Mouse (Mus musculus) kidney, adult 8-10 months (tissue): ENCODE results near the gene Lrrc8d.

ENCODE experiments used
- DNase-seq, 2 experiments: peaks; one replicate each; pipeline ENCODE4 v3.0.0; 2022

The Lrrc8d gene

DNA sequence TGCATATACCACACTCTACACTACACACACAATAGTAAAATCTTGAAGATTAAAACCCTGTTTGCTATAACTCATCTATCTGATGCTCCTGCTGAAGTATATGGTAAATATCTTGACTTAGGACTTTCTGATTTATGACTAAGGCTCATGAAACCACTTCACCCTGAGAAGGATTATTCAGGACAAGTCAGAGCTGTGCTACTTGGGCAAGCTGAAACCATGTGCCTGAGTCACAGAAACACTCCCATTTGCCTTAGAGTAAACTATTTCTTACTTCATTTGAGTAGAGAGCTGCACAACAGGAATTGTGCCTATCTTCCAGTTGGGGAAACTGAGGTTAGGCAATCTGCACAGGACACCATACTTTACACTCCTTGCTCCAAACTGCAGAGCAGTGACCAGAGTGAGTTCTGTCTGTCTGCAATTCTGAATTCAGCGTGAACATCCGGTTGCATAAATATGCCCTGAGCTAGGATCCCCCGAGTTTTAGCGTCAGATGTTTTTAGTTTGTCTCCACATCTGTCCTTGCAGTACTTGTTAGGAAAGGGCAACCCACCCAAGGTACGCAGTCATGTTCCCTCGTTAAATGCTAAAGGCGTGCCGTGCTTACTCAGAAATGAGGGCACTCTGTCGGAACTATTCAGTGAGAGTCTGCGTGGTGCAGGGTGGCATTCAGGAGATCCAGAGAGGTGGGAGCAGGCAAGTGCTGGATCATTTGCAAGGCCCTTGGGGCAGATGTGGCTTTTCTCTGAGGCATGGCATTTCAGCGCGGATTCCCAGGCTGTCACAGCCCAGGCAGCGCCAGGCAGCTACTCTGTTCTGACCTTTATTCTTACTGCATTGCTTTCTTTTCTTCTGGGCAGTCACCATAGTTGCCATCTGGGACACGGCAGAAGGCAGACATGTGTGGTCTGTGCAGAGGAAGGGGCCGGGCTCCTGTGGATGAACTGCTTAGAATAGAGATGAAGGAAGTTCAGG lies 123.0 kb downstream of the Lrrc8d start:
- DNase-seq, result no peak

DNA sequence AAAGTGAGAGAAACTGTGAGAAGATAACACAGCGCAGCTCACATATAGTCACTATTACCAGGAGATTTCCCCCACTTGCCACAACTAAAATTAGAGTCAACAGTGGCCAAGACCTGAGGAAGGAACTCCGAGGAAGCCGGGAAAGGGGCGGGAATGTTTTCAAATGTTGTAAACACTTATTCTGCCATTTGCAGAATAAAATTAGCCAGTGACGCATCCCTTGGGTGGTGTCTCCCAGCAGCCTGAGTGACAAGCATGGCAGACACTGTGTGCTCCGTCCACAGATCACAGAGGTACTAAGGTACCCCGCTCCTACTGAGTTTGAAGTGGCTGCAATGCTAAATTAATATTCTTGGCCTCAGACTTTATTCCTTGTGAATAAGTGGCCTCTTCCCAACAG lies 124.5 kb downstream of the Lrrc8d start:
- no peak for DNase-seq

DNA sequence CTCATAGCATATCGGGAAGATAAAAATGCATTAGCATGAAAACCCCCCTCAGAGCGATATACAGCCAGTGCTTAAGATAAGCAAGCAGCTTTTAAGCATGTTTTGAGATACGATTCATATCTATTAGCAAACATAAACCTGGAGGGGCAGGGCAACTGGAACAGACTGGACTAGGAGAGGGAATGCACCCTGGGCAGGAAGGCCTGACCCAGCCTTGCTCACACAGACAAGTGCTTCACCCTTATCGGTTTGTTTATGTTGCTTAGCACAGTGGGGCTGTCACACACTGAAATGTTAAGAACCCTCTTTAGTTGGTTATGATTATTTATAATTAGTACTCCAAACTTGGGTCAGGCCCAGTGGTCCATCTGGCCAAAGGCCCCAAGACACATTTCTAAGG lies 125.1 kb downstream of the Lrrc8d start:
- DNase-seq, result no peak

DNA sequence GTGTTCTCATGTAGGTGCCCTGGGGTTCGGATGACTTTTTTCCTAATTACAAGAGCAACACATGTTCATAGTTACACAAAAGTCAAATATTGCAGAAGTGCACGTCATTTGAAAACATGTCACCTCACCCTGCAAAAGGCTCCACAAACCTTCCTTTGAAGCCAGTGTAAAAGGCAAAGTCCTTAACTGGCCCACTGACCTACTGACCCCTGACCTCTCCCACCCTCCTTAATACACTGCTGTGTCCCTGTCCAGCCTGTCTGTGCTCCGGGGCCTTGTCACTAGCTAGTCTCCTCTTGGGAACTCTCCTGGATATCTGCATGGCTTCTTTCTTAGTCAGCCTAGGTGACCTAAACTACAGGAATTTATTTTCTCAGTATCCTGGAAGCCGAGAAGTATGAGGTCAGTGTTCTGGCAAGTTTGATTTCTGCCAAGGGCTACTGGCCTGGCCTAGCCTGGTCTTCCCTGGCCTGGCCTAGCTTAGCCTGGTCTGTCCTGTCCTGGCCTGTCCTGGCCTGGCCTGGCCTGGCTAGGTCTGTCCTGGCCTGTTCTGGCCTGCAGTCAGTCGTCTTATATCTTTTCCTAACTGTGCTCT lies 127.2 kb downstream of the Lrrc8d start:
- no peak for DNase-seq

DNA sequence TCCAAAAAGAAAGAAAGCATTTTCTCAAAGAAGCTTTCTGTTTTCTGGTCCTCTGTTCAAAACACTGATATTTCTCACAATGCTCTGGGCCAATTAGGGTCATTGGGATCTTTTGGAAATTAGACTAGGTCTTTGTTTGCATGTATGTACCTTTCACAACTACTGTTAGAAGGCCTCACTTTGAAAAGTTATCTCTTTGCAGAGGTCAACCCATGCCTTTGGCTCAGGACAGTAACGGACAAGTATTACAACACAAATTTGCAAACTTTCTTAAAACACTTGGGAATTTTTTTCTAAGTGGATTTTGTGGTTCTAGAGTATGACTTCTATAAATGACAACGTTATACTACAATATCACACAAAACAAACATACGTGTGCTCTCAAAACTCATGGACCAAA lies 128.3 kb downstream of the Lrrc8d start:
- DNase-seq, result no peak

DNA sequence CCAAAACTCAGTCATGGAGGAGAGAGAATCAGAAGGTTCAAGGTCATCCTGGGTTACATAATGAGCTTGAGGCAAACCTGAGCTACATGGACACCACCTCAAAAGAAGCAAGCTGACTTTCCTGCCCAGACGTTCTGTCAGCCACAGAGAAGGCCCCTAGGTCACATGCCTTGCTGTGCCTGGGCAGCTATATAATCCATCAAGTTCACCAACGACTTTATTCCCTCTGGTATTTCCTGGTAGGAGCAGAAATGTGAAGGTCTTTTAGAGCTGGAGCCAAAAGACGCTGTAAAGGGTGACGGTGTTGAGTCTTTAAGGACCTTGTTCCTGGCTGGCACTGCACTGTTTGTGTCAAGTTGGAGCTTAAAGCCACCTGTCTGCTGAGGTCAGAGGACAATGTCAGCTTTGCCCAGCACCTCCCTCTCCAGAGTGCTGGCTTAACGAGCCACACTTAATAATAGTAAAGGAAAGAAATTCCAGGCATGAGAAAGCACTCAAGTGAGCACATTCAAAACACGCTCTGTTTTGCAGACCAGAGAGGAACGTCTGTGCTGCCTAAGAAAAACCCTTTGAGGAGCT lies 129.3 kb downstream of the Lrrc8d start:
- peak; percentile 33 to 65 for DNase-seq

DNA sequence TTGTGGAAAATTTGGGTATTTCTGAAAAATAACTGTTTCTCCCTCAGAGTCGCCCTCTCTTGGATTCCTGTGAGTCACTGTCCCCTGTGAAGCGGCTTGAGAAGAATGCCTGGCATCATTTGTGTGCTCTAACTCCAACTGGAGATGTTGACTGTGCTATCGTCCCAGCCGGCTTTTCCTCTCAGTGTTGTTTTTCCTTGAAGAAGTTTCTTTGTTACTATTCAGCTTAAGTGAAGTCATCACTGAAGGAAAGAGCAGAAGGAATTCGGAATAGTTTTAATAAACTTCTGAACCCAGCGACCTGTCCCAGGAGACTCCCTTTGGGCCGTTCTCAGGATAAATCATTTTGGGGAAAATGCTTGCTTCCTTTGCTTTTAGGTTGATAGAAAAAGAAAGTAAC lies 132.4 kb downstream of the Lrrc8d start:
- DNase-seq, result peak; percentile 41 to 64

DNA sequence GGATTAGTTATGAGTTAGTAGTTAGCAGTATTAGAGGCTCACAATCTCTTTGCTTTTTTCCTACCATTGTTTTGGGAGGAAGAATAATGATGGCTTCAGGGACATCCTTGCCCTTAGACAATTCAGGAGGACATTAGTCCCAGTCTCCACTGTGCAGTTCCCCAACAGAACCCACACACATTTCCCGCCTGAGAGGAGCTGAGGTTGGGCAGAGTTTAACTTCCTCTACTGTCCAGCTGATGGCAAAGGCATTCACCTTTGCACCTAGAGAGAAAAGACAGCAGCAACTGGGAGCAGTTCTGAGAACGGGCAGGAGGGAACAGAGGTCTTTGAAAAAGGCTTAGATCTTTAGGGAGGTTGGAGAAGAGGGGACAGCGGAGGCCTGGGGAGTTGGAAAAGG lies 134.2 kb downstream of the Lrrc8d start:
- DNase-seq, result no peak

DNA sequence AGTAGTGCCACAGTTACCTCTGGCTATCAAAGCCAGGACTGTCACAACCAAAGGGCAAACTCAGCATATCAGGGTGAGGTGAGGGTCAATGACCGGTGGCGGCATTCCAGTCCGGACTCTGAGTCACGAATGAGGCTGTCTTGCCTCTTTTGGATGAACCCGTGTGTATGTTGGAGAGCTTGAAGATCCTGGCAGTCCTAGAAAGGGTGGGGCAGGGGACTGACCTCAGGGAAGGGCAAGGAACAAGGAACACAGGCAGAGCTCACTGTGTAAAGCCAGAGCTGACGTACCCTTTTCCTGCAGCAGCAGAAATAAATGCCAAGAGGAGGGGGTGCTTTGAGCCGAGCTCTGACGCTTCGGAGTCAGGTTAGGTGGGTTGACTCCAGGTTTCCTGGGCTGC lies 136.2 kb downstream of the Lrrc8d start:
- DNase-seq, result peak; percentile 67 to 70

DNA sequence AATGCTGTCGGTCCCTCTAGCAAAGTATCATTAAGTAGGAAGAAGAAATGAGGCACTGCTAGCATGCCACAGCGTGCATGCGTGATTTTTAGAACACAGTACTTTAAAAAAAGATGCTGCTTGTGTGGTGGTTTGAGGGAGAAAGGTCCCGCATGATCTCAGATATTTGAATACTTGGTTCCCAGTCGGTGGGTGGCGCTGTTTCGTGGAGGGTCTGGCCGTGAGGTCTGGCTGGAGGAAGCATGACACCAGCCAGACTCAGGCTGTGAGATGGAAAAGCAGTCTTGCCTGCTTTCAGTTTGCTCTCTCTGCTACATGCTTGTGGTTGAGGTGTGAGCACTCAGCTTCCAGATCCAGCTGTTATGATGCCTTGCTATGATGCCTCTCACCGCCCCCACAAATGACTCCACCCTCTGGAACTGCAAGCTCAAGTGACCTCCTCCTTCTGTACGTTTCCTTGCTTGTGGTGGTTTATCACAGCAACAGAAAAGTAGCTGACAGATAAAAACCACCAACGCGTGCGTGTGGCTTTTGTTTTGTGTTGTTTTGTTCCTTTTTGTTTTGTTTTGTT lies 140.1 kb downstream of the Lrrc8d start:
- no peak for DNase-seq

DNA sequence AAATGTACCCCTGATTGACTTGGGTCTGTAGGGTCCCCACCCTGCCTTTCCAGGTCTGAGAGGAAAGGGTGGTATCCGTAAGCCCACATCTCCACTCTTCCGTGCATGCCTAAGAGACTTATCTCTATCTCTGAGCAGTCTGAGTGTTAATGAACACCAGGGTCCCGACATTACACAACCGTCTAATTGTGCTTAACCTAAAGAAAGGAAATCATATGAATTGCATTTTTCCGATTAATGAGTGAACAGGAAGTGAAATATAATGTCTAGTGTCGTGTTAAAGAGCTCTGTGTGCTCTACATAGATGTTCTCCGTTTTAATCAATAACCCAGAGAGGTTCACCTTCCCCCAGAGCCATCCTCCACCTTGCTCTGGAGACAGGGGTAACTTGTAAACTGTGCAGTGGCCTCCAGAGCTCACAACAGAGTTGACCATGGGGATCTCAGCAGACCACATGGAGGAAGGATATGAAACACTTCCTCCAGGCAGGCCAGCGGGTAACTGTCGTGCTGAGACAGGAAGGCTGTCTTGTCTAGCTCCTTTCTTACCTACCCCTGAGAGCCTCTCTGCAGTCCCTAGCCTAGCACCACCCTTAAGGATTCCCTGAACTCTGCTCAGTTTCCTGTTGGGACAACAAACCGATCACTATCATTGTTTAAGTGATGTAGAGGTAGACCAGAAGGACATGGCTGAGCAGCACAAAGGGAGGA lies 144.4 kb downstream of the Lrrc8d start:
- DNase-seq, result no peak

DNA sequence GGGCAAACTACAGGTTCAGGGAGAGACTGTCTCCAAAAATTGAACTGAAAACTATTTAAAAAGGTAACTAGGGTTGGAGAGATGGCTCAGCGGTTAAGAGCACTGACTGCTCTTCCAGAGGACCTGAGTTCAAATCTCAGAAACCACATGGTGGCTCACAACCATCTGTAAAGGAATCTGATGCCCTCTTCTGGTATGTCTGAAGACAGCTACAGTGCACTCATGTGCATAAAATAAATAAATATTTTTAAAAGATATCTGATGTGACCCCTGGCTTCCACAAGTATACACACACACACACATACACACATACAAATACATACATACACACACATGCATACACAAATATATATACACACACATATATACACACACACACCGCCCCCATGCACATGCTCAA lies 145.3 kb downstream of the Lrrc8d start:
- DNase-seq, result no peak

DNA sequence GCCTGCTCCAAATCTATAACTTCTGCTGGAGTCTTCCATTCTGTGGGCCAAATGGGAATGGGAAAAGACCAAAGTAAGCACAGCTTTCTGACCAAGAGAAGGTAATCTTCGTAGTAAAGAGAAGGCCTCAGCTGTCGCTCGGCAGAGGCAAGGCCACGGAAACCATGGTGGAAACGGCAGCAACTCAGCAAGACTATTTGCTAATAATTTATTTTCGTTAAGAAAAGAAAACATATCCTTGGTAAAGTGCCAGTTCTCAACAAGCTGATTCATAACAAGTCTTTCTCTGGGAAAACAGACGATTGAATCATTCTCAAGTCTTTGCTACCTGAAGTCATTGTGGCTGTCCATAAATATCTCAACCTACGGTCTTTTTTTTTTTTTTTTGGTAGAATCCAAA lies 148.0 kb downstream of the Lrrc8d start:
- no peak for DNase-seq

DNA sequence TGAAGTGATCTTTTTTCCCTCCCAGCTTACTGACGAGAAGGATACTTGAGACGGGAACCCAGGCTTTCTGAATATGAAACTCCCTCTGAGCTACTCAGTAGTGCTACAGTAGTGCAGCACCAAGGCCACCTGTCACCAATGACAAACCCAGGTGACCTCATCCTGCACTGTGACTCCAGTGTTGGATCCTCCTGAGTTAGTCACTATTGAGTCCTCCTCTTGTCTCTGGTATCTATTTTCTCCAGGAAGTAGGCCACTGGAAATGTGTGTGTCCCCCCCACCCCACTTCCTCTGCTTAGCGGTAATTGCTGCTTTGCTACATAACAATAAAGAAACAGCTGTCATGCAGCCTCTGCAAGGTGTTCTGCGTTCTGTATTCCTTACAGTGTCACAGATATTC lies 149.5 kb downstream of the Lrrc8d start:
- no peak for DNase-seq

DNA sequence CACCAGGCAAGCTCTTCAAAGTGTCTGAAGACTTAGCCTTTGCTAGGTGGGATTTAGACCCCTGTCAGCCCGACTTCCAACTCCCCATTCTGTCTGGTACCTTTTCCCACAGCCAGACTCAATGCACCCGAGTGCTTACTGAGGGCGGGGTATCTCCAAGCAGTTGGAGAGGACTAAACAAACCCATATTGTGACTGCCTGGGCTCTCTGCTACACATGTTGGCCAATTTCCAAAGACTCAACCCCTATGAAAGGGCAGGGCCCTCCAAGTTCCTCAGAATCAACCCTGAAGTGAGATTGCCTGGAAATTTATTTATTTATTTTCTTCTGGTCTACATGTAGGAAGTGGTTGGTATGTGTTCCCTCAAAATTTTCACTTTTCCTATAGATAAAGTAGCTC lies 149.9 kb downstream of the Lrrc8d start:
- DNase-seq, result no peak

DNA sequence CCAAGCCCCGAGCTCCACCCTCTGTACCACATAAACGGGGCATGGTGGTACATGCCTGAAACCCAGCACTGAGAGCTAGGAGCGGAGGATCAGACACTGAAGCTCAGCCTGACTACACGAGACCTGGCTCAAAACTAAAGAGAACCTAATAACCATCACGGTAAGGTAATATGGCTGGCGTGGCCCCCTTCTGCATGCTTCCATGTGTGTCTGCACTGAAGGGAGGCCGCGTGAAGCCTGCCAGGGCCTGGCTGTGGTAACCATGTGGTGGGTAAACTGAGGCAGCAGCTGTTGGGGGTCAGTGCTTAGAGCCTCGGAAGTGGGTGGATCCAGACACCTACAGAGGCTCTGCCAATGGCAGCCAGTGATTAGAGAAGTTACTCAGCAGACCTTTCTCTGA lies 153.5 kb downstream of the Lrrc8d start:
- DNase-seq, result no peak

DNA sequence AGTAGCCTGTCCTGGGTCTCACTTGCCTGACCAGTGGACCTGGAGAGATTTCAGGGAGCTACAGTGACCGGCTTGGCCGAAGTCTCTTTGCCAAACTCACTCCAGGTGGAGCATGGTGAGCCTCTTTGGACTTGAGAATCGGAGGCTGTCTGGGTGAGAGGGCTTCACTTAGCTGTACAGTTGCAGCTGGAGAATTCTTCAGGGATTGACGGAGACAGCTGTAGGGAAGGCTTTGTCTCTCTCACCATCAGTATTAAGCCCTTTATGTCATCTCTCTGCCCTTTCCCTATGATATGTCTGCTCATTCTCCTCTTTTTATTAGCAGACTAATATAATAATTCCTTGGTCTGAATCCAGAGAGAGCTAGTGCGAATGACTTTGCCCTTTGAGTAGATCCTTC lies 157.7 kb downstream of the Lrrc8d start:
- DNase-seq, result no peak

DNA sequence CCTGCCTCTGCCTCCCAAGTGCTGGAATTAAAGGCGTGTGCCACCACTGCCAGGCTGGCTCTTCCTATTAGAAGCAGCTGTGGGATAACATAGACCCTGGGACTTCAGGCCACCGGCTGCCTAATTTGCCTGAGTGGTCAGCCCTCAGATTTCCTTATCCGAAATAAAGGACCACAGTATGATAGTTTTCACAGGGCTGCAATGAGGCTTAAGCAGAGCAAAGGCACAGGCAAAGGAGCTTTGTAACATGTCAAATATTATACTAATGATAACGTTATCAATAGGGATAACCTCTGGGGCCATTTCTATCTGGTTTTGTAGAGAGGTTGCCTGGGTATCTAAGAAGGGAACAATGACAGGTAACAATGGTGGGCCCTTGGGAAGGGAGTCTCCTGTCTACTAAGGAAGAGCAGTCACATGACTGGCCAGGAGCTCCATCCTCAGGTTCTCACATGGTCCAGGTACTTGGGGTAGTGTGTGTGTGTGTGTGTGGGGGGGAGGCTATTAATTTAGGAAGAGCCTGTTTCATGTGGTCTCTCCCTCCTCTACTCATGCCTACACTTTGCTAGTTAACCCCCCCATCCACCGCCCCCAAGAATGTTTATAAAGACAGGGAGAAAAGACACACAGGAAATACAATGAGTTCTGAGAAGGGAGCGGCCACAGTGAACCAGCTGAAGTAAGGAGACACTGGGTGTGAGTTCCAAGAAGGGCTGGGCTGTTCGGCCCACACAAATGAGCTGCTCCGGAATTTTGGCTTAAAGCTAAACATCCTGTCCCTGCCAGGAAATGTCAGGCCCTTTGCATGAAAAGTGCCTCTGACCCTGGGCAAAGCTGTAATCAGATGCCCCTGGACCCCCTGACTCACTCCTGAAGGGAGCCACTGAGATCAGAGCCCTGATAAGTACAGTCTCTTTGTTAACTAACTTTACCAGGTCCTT lies 159.3 kb downstream of the Lrrc8d start:
- no peak for DNase-seq

DNA sequence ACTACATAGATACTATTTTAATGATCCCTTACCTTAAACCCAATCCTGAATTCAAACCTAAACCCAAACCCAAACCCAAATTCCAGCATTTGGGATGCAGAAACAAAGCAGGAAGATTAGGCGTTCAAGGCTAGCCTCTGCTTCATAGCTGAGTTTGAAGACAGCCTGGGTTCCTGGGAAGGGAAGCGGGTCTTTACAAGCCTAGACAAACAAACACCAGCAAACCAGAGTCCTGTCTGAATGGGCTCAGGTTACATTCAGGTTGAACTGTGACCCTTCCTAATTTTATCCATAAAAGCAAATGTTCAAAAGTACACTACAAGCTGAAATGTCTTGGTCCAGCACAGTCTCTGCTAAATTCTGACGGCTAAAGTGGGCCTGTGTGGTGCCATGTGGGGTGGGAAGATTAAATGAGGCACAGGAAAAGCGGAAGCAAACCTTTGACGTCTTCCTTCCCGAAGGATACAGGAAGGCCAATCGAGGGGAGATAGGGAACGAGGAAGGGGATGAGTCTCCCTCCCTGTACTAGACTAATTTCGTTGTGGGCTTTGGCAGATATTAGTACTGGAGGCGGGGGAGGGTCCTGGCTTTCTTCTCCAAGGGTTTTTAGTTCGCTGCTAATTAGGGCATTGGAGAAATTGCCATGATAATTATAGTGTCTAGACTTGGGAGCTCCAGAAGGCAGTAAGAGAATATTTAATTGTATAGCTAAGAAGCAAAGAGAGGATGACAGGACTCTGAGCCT lies 160.1 kb downstream of the Lrrc8d start:
- no peak for DNase-seq

DNA sequence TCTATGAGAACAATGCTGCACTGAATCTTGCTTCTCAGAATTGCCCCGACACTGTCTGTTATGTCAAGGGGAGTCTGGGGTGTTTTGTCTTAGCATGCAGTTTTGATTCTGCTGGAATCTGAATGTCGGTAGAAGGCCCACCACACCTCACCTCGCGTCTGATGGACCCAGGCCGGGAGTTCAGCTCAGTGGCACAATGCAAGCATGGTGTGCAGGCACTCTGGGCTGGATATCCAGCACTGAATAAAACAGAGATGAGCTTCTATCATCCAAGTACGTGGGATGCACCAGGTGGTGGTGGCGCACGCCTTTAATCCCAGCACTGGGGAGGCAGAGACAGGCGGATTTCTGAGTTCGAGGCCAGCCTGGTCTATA lies 160.7 kb downstream of the Lrrc8d start:
- DNase-seq, result no peak

DNA sequence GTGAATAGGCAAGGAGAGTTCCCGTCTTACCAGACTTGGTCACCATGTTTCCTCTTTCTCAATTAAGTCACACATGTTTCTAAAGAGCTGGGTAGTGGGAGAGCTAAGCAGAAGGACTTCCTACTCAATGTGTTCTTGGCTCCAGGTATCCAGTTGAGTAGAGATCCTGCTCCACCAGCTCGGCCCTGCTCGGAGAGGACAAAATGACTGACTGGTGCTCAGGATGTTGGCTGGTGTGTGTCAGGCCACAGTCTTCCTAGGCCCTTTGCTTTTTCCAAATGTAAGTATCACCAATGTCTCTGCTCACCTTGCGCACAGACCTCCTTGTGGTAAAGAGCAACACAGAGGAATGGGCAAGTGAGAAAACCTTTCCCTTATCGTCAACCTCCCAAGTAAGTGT lies 161.8 kb downstream of the Lrrc8d start:
- DNase-seq, result no peak
